Mouse (Mus musculus): ENCODE measurements around the gene Gm49425. TPM values are rescaled to one million over a fixed set of nuclear protein-coding genes. Genes with fewer than 3 reads are reported as not detected.
"Not testable (repeated sequence)": the region's sequence is repeated elsewhere in the genome, so short reads cannot be mapped to it uniquely, and the experiment has no call there.

The Gm49425 gene
- not detected for total RNA-seq (2021)
- long read RNA-seq, experiment 1 = 0 reads
- long read RNA-seq, experiment 2 = 0 reads

DNA sequence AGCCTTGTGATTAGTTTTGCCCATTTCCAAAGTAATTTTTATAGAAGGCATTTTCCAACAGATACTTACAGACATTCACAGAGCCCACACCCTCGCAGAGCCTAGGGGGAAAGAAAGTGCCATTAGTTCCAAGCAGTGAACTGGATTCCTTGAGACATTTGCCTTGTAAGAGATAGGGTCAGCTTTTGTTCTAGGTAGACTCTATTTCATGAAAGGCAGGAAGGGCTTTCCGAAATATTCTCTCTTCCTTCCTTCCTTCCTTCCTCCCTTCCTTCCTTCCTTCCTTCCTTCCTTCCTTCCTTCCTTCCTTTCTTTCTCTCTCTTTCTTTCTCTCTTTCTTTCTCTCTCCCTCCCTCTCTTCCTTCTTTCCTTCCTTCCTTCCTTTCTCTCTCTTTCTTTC, at the start of gene Gm49425:
Gene Gm49425 (minus strand): TSS at position 101 of the 400 bp plus-strand sequence.
- not testable (repeated sequence) for DNase-seq

DNA sequence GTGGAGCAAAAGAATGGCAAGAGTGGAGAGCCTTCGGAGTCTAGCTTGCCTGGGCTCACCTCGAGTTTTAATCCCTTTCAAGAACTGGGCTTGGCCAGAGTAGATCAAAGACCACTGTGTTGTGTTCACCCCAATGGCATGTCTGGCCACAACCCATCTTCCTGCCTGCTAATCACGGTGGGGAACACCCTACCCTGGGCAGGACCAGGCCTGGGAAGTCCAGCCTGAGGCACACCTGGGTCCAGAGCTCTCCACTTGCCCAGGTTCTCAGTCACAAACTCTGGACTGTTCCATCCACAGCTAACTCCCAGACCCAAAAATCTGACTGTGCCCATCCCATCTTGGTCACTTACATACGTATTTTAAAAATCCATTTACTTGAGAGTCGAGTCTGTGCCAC, 45.8 kb upstream of the Gm49425 start, which contains the start of gene Krt90:
Gene Krt90 (minus strand): TSS at position 101 of the 400 bp plus-strand sequence.
- no peak for DNase-seq

DNA sequence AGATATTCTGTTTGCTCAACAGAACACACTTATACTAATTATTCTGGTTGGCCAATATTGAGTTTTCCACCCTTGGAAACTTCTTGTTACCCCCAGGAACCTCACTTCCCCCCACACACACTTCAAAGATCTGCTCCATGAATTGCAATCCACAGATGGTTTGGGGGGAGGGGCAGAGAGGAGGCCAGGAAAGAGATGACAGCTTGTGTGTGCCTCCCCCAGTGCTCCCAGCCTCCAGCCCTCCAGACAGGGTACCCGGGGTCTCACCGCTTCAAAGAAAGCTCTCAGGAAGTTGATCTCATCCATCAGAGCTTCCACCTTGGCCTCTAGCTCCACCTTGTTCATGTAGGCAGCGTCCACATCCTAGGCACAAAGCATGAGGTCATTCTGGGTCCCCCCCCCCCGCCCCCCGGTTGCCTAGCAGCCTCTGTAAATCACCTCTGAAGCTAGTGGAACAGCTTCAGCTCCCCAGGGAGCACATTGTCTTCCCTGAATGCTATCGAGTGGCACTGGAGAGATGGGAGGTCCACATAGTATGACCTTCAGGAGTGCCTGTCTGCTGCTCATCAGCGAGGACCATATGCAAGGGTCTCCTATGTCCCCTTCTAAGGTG, 41.1 kb upstream of the Gm49425 start:
- DNase-seq = no peak

DNA sequence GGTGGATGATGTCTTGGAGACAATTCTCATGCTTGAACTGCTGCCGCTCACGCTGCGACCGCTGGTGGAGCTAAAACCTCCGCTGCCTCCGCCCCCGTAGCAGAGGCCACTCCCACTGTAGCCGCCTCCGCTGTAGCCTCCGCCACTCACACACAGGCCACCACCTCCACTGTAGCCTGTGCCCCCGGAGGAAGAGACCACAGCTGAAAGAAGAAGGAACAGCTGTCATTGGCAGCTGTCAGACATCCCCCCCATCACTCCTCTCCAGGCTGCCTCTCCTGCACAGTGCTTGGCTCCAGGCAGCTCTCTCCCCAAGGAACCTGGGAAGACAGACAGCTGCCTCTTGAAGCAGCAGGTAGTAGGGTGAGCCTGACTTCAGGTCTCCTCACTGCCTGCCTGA, 36.1 kb upstream of the Gm49425 start:
- peak; percentile 12 for DNase-seq

DNA sequence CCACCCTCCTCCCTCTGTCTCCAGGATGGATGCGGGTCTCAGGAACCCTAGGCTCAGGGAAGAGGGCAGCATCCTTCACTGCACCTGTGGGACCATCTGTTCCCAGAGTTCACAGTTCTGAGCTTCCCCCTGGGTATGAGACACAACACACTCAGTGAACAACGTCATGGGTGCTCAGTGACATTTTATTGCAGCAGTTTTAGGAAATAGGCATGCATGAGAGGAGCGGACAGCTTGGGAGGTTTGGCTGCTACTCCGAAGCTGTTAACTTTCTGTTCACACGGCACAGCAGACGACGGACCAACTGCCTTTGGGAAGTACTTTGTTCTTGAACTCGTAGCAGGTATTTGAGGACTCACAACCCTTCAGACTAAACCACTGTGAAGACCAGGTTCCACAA, 35.1 kb upstream of the Gm49425 start:
- no peak for DNase-seq

DNA sequence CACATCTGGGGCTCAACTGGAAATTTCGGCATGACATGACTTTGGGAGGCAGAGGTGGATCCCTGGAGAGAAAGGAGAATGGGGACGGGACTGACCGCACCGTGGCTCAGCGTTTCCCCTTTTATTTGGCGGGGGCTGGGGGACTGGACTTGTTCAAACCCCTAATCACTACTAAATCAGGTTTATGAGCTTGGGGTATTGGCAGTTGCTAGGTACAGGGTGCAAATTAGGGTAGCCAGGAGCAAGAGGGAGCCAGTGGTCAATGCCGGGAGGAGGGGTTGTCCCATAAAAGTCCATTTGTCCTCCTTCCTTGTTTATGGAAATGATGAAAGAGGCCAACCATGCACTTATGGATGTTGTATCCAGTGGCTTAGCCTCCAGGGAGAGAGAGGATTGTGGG, 33.5 kb upstream of the Gm49425 start, which contains the start of gene Krt82:
Gene Krt82 (minus strand): TSS at position 101 of the 400 bp plus-strand sequence.
- DNase-seq = no peak

DNA sequence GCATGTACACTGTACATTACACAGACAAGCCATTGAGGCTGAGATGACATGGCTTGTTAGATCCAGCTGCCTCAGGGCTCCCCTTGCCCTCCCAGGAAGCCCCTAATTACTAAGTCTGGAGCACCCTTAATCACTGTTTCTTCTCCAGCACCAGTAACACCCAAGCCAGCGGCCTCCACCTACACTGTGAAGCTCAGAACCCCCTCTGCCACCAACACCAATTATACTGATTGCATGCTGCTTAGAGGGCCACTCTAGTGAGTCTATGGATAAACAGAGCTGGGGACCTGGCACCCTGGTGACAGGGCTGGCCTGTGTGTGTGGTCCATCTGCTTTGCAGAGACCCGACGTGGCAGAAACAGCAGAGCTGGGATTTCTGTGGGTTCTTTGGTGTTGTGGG, 27.4 kb upstream of the Gm49425 start:
- DNase-seq = no peak

DNA sequence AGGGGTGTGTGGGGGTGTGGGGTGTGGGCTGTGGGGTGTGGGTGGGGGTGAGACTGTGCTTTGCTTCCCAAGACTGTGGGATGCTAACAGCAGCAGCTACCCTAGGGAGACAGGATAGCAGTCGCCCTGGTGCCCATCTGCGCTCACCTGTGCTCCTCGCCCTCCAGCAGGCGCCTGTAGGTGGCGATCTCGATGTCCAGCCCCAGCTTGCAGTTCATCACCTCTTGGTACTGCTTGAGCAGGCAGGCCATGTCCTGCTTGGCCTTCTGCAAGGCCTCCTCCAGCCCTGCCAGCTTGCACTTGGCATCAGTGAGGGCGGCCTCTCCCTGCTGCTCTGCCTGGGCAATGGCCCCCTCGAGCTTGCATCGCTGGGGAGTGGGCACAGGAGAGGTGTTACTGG, 25.5 kb upstream of the Gm49425 start:
- DNase-seq = no peak

DNA sequence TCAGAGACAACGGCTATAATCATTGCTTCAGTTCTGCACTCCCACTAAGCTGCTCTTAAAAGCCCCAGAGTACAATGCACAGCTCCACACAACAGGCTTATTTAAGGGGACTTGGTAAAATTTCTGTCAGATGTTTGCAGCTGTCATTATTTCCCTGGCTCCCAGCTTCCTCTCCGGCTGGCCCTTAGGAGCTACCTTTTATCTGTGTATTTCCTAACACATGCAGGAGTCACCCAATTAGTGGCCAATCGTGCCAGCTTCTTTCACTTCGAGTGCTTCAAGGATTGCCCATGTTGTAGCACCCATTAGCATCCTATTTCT, 21.5 kb upstream of the Gm49425 start:
- no peak for DNase-seq

DNA sequence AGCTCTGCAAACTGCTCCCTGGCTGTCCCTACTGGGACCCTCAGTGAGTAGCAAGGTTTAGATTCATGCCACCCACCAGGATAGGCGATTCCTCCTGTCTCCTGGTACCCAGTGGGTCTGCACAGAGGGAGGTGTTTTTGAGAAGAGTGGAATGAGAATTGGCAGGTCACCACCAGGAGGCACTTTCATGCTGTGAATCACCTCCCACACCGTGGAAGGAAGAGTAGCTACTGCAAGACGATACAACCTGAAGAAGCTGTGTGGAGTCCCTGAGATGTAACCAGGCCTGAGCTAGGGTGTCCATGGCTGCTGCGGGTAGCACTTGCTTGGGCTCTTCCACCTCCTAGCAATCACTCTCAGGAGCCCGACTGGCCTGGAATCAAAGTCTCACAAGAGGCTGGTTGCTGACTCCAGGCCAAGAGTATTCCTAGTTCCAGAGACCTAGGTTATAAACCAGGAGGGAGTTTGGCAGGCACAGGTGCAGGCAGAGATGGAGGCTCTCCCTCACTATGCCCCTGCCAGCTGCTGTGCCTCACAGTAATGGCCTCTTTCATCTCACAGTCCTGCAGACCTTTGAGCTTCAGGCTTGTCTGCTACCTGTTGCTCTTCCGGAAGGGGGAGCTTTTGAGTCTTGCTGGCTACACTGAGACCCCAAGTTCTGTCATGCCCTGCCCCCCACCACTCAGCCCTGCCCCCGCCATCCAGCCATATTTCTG, 21.0 kb upstream of the Gm49425 start:
- DNase-seq = no peak

DNA sequence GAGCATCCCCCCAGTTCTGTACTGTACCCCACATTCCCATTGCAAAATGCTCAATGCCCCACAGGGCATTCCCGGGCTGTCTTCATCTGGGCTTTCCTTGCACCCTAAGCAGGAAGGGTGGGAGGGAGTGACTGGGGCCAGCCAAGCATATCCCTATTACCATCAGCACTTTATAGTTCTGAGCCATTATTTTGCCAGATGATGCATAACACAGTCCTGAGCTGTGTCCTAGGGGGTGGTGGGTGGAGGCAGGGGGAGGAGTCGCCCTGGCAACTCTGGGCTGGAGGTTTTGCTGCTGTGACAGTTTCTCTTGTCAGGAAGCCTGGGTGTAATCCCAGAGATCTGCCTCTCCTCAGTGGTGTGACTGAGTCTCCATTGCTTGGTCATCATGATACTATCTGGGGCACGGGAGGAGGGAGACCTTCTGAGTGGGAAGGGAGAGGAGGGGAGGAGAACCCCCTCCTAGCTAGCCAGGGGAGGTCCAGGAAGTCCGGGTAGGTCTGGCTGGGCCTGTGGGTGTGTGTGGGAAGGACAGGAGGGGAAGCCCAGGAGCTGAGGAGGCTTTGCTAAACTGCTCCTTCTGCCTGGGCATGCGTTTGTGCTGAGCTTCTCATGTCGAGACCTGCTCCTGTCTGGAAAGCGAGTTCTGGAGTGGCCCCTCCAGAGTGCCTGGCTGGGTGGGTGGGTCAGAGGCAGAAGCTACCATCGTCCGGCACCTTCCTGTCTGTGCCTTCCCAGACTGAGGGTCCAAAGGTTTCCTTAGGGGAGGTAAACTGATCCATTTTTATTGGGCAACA, 19.2 kb upstream of the Gm49425 start:
- DNase-seq = no peak

DNA sequence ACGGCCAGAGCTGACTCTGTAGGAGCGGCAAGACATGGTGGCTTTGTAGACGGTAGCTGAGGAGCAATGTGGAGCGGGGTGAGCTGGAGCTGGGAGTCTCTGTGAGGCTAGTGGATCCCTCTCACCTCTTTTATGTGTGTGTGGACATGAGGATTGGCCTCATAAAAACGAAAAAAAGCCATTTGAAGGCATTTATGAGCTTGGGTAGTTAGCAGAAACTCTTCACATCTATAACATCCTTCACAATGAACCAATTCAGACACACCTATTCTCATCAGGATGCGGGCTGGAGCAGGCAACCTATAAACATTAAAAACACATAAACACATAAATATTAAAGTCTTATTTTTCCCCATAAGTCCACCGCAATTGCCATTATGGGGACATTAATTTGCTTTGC, 15.7 kb upstream of the Gm49425 start, which contains the start of gene Krt84:
Gene Krt84 (minus strand): TSS at position 101 of the 400 bp plus-strand sequence.
- DNase-seq = no peak

DNA sequence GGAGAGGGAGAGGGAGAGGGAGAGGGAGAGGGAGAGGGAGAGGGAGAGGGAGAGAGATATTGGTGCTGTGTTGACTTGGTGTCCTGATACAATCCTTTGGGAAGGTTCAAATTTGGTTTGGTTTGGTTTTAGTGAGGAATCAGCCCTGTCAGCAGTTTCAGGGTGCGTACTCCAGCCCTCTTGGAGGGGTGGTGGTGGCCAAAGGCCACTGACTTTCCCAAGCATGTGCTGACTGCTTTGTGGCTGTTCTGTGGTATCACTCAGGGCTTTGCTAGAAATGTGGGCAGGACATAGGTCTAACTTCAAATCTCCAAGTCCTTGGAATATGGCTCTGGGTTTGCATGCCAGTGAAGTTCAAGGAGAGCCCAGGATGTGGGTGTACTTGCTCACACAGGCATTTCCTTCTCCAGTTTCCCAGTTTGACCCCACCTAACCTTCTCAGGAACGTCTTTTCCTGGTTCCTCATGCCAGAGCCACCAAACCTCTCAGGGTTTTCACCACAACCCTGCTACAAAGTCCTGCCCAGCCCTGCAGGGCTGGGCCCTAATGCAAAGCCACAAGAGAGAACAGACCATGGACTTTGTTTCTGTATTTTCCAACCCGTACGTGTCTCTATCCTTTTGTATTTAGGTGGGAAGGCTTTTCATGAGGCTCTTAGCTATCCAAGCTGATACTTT, 5.6 kb upstream of the Gm49425 start:
- no peak for DNase-seq

DNA sequence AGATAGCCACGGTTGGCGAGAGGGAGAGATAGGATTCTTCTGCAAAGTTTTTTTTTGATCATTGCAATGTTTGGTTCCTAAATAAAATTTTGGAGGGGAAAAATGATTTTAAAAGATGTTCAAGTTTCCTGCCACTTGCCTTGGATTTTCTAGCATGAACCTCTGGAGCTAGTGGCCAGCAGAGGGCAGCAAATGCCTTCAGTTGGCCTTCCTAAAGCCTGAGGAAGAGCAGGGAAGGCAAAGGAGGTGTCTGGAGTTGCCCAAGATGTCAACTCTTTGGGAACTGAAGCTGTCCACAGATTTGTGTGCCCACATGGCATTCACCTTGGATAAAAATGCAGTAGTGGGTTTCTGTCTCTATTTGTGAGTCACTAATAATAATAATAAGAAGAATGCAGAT, 2.7 kb upstream of the Gm49425 start:
- DNase-seq = peak; percentile 53

DNA sequence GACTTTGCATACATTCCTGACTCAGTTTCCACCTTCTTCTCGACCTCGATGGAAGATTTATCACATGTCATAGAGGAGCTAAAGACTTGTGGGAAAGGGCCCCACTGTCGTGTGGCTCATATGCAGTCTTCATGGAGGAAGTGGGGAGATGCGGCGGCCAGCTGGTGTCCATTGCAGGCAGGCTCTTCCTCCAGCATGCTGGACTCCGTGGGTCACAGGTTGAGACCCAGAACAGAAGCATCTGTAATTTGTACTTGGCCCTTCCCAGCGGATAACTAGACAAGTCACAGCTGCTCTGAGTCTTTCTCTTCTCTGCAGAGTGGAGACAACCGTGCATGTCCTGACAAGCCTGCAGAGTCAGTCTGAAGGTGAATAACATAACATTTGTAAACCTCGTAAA, 8.8 kb downstream of the Gm49425 start:
- no peak for DNase-seq

DNA sequence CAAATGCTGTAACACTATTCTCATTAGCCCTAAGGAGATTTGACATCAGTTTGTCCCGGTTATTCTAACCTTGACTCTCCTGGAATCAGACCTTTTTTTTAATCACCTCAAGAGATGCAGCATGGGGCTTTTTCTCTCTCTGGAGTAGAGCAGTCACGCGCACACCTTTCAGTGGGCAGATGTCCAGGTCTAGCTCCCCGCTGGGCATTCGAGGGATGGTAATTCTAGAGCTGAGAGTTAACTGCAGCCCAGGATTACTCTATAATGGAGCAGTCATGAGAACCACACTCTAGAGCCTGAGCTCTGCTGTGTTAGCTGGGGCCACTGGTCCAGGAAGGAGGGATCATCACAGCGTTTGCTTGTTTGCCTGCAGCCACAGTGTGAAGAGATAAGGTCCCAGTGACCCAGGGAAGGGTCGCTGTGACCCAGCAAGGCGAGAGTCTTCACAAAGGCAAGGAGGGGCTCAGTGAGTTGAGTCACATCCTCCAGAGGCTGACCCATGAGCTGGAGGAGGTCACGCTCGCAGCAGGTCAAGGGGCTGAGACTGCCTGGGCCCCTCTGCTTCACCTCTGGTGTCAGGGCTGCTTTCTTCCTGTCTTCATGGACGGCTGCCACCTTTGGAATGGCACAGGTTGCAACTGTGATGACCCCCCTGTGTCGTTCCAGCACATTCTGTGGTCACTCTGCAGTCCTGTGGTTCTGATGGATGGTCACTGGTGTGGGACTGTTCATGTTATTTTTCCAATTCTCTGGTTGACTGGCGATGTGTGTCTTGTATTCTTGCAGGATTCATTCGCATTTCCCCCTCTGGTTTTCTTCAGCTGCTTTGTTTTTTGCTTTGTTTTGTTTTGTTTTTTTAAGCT, 9.9 kb downstream of the Gm49425 start:
- DNase-seq = no peak

DNA sequence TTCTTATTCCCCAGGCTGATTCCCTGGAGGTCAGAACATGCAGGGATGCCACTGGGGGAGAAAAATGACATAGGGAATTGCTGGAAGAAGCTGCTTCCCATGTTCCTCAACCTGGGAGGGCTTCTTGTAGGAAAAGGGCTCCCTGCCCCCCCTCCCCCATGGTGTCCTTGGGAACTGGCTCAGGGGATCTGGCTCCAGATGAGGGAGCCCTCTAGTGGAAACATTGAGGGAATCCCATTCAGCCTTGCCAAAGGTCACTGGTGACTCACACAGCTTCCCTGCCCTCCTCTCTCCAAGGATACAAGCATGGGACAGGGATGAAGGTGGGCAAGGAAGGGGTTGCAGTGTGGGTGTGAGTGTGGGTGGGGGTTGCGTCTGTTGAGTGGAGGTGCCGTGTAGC, 19.9 kb downstream of the Gm49425 start:
- peak; percentile 22 for DNase-seq

DNA sequence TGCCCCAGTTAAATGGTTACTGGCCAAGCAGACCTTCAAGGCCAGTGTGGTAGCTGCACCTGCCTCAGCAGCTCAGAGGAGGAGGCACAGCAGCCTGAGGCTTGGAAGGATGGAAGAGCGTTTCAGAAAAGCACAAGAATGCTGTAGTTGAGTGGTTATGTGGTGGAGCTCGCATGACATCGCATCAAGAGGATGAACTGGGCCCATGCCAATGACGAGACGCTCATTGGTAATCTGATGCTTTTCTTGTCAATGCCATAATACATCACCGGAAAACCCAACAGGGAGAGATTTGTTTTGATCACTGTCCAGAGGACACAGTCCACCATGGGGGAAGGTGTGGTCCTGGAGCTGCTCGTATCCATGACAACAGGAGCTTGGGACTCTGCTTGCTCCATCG, 21.8 kb downstream of the Gm49425 start:
- DNase-seq = no peak

DNA sequence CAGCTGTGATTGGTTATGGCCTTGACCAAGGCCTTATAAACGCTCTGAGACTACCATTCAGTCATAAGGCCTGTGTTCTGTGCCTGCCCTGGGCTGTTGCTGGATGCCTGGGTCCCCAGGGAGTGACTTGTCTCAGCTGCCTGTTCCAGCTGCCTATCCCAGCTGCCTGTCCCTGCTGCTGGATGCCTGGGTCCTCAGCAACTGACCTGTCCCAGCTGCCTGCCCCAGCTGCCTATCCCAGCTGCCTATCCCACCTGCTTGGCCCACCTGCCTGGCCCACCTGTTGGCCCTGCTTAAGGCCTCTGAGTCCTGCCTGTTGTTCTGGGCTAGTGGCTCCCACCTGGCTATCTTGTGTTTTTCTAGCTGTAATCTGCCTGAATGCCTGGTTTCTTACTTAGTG, 22.9 kb downstream of the Gm49425 start:
- peak; percentile 14 for DNase-seq

DNA sequence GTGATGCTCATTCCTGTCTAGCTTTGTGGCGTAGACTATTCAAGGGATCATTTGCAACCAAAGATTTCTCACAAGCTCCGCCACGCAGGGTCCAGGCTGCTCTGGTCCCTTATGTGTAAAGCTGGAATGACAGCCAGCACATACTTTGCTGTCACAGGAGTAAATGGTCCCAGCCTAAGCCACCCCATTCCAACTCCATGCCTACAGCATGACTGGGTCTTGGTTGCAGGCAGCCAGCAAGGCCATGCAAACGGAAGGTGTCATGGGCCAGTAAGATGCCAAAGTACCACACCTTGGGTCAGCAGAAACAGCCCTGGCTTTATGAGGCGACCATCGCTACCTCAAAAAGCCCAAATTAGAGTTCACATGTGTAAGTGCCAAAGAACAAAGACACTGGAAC, 23.3 kb downstream of the Gm49425 start:
- no peak for DNase-seq

DNA sequence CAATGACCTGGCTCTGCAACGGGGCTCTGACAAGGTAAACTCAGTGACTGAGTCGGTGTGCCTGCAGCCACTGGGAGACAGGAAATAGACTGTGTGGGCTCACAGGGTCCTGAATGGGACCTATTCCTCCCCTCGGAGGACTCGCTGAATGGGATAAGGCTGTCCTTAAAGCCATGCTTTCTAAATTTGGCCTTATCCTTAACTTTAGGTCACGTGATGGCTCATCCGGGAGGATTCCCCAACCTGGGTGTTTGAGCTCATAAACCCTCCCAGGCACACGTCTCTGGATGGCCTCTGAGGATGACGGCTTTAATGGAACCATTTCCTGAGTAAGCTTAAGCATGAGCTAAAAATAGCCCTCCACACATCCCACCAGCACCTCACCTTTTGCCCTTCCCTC, 24.3 kb downstream of the Gm49425 start:
- no peak for DNase-seq

DNA sequence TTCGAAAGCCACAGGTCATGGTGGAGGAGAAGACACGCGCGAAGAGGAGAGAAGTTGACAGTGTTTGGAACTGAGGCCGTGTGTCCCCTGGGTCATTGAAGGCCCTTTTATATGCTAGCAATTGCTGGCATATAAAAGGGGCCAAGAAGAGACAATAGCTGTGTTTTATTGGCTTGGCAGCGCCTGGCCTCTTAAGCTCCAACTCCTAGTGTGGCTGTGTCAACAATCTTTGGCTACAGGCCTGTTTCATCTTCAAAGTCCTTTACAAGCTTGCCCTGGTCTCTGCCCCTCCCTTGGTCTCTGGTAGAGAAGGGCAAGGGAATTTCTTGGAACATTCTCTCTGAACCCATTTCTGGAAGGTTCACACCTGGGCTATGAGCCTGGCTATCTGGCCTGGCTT, 25.6 kb downstream of the Gm49425 start, which contains the start of gene Krt83:
Gene Krt83 (minus strand): TSS at position 82 of the 400 bp plus-strand sequence.
- no peak for DNase-seq
